Mouse (Mus musculus) E14TG2a.4 (cell line): ENCODE data around the gene Gm13696.
"Not testable (repeated sequence)": the region's sequence is repeated elsewhere in the genome, so short reads cannot be mapped to it uniquely, and the experiment has no call there.

ENCODE experiments used
- CTCF ChIP-seq: conservative IDR thresholded peaks from 2 replicates; pipeline ENCODE4 v1.5.1; 2014; ENCODE audit warnings: low read length
- NANOG ChIP-seq: IDR thresholded peaks from 2 replicates; pipeline ENCODE4 v1.6.1; 2014; ENCODE audit warnings: borderline replicate concordance, low read length, mixed read lengths

- not testable (repeated sequence) for TF ChIP-seq CTCF, NANOG
Observed at GRCm38 (mm10) chr2:83990253-83990652, 17.3 kb downstream of the Gm13696 start, which contains the start of gene Gm13691.
